Mouse (Mus musculus) neural tube, embryonic 15.5 days (tissue): ENCODE data around the gene Myo1f. TPM values are rescaled to one million over a fixed set of nuclear protein-coding genes. Genes with fewer than 3 reads are reported as not detected.

Source experiments
- ATAC-seq: fragments of 200-750 bp; cut with Nextera tagmentation; 2 replicates; pipeline ENCODE4 v1.8.0; 2017; ENCODE audit warnings: mild to moderate bottlenecking, moderate TSS enrichment, moderate library complexity; ENCODE audit not compliant: low FRiP score
- H3K27ac ChIP-seq: fragments of 300-500 bp; sonication (generic); replicated peaks from 2 replicates; pipeline ENCODE4 v1.5.1; 2015; ENCODE audit warnings: mild to moderate bottlenecking, inconsistent platforms
- H3K27me3 ChIP-seq: fragments of 300-500 bp; sonication (generic); replicated peaks from 2 replicates; pipeline ENCODE4 v1.6.1; 2015; ENCODE audit warnings: inconsistent platforms
- H3K36me3 ChIP-seq: fragments of 300-500 bp; sonication (generic); 2 replicates; pipeline ENCODE4 v1.6.1; 2015; ENCODE audit warnings: inconsistent platforms
- H3K4me1 ChIP-seq: fragments of 300-500 bp; sonication (generic); 2 replicates; pipeline ENCODE4 v1.6.1; 2015; ENCODE audit warnings: inconsistent platforms
- H3K4me2 ChIP-seq: fragments of 300-500 bp; sonication (generic); 2 replicates; pipeline ENCODE4 v1.6.1; 2015; ENCODE audit warnings: inconsistent platforms, mild to moderate bottlenecking, moderate library complexity
- H3K4me3 ChIP-seq: fragments of 300-500 bp; sonication (generic); replicated peaks from 2 replicates; pipeline ENCODE4 v1.5.1; 2015; ENCODE audit warnings: mild to moderate bottlenecking, inconsistent platforms
- H3K9ac ChIP-seq: fragments of 300-500 bp; sonication (generic); replicated peaks from 2 replicates; pipeline ENCODE4 v1.6.1; 2015; ENCODE audit warnings: mild to moderate bottlenecking, inconsistent platforms
- H3K9me3 ChIP-seq: fragments of 300-500 bp; sonication (generic); replicated peaks from 2 replicates; pipeline ENCODE4 v1.6.1; 2016; ENCODE audit warnings: inconsistent platforms
- WGBS: fragments of 180-500 bp; shearing (Covaris S2); methylation state at CpG from one replicate; pipeline ENCODE4 v1.1.7; 2015; ENCODE audit warnings: mixed read lengths; 5-methylcytosine and 5-hydroxymethylcytosine counted together
- polyA plus RNA-seq: library from polyadenylated mRNA; unstranded; fragments of >200 nt; fragmentation: Nextera tagmentation; extraction: Ambion mirVana; gene quantifications from 2 replicates; pipeline ENCODE4 v1.2.1, GENCODE M21; 2015

The Myo1f gene
- polyA plus RNA-seq, 1 experiment from 2014 or later, result 2.1 TPM

GRCm38 (mm10) chr17:33630171-33630895 is 74.8 kb downstream of the Myo1f start:
- Histone ChIP-seq H3K27ac (no peak overlapping the region), H3K27me3 (no peaks in the 10 kb centered on the region), H3K9ac (no peak overlapping the region), H3K36me3 (peaks cover 18% of the 10 kb centered on the region), H3K4me3 (no peak overlapping the region), H3K9me3 (no peaks in the 10 kb centered on the region), H3K4me2 (peak overlapping the region; percentile 81), H3K4me1 (peaks cover 27% of the 10 kb centered on the region)
- ATAC-seq, result no peak
- WGBS, result 88% methylated on average over 13 of the region's 13 CpGs

GRCm38 (mm10) chr17:33631236-33631635 is 75.7 kb downstream of the Myo1f start:
- no peak for ATAC-seq
- Histone ChIP-seq H3K27me3 (no peaks in the 10 kb centered on the region), H3K27ac (no peak overlapping the region), H3K9ac (no peak overlapping the region), H3K9me3 (no peaks in the 10 kb centered on the region), H3K36me3 (peaks cover 18% of the 10 kb centered on the region), H3K4me1 (peaks cover 27% of the 10 kb centered on the region), H3K4me3 (no peak overlapping the region), H3K4me2 (no peak overlapping the region)
- WGBS, result 92% methylated on average over 9 of the region's 9 CpGs

- no peak for ATAC-seq
- Histone ChIP-seq H3K27ac (no peak overlapping the region), H3K9ac (no peak overlapping the region), H3K4me1 (peaks cover 27% of the 10 kb centered on the region), H3K4me3 (no peak overlapping the region), H3K4me2 (no peak overlapping the region), H3K27me3 (no peaks in the 10 kb centered on the region), H3K36me3 (peaks cover 18% of the 10 kb centered on the region), H3K9me3 (no peaks in the 10 kb centered on the region)
- whole genome bisulfite sequencing, result 82% methylated on average over 5 of the region's 5 CpGs
These were observed 76.3 kb downstream of the Myo1f start for GRCm38 (mm10) chr17:33631796-33632195.

- Histone ChIP-seq H3K27me3 (no peaks in the 10 kb centered on the region), H3K4me3 (no peak overlapping the region), H3K4me2 (no peak overlapping the region), H3K36me3 (peaks cover 27% of the 10 kb centered on the region), H3K27ac (no peak overlapping the region), H3K9ac (no peak overlapping the region), H3K9me3 (no peaks in the 10 kb centered on the region), H3K4me1 (no peaks in the 10 kb centered on the region)
- 85% methylated on average over 2 of the region's 2 CpGs for WGBS
- ATAC-seq, result no peak
These were observed 81.5 kb downstream of the Myo1f start for GRCm38 (mm10) chr17:33637038-33637437.

GRCm38 (mm10) chr17:33637516-33638276 is 82.2 kb downstream of the Myo1f start, which contains the start of gene Pram1:
TSS of gene Pram1 (plus strand) at chr17:33638056.
- Histone ChIP-seq H3K4me1 (no peaks in the 10 kb centered on the region), H3K36me3 (peaks cover 31% of the 10 kb centered on the region), H3K9ac (no peak within 1 kb of the TSS), H3K27ac (no peak within 1 kb of the TSS), H3K4me3 (no peak within 1 kb of the TSS), H3K4me2 (no peak within 1 kb of the TSS), H3K27me3 (no peaks in the 10 kb centered on the region), H3K9me3 (no peaks in the 10 kb centered on the region)
- ATAC-seq, result no peak
- 90% methylated on average over 4 of the region's 4 CpGs for WGBS

GRCm38 (mm10) chr17:33639743-33640142 is 84.2 kb downstream of the Myo1f start:
- no peak overlapping the region for H3K9ac ChIP-seq
- no peaks in the 10 kb centered on the region for H3K4me1 ChIP-seq
- H3K9me3 ChIP-seq, result no peaks in the 10 kb centered on the region
- H3K27ac ChIP-seq, result no peak overlapping the region
- H3K36me3 ChIP-seq, result peaks cover 43% of the 10 kb centered on the region
- H3K4me3 ChIP-seq, result no peak overlapping the region
- no peak for ATAC-seq
- no peaks in the 10 kb centered on the region for H3K27me3 ChIP-seq
- no peak overlapping the region for H3K4me2 ChIP-seq
- 61% methylated on average over 6 of the region's 6 CpGs for WGBS

GRCm38 (mm10) chr17:33644068-33644467 is 88.6 kb downstream of the Myo1f start:
- Histone ChIP-seq H3K9ac (no peak overlapping the region), H3K9me3 (no peaks in the 10 kb centered on the region), H3K27ac (no peak overlapping the region), H3K36me3 (peaks cover 80% of the 10 kb centered on the region), H3K4me2 (no peak overlapping the region), H3K4me1 (no peaks in the 10 kb centered on the region), H3K27me3 (no peaks in the 10 kb centered on the region), H3K4me3 (no peak overlapping the region)
- WGBS, result 94% methylated on average over 4 of the region's 4 CpGs
- no peak for ATAC-seq

- Histone ChIP-seq H3K36me3 (peaks cover 82% of the 10 kb centered on the region), H3K9me3 (no peaks in the 10 kb centered on the region), H3K27me3 (no peaks in the 10 kb centered on the region), H3K9ac (no peak overlapping the region), H3K4me3 (no peak overlapping the region), H3K4me2 (no peak overlapping the region), H3K27ac (no peak overlapping the region), H3K4me1 (no peaks in the 10 kb centered on the region)
- 98% methylated on average over 8 of the region's 8 CpGs for WGBS
- no peak for ATAC-seq
These were observed 89.6 kb downstream of the Myo1f start for GRCm38 (mm10) chr17:33645073-33645472.

- Histone ChIP-seq H3K27ac (no peak overlapping the region), H3K9ac (no peak overlapping the region)
- no peak for ATAC-seq
These were observed 94.4 kb downstream of the Myo1f start for GRCm38 (mm10) chr17:33649781-33650475.

More at GRCm38 (mm10) chr17:33649781-33650475, 94.4 kb downstream of the Myo1f start:
- Histone ChIP-seq H3K4me3 (no peak overlapping the region), H3K9me3 (no peaks in the 10 kb centered on the region), H3K27me3 (no peaks in the 10 kb centered on the region), H3K4me1 (no peaks in the 10 kb centered on the region), H3K36me3 (peaks cover 85% of the 10 kb centered on the region), H3K4me2 (no peak overlapping the region)
- WGBS, result 98% methylated on average over 34 of the region's 34 CpGs
